Mouse (Mus musculus) lung, adult 2 months (tissue): ENCODE measurements around the gene Anks3.

Experiments
- CTCF ChIP-seq: fragments of 200-500 bp; IDR thresholded peaks from 2 replicates; pipeline ENCODE4 v1.5.1; 2011; ENCODE audit warnings: mild to moderate bottlenecking, low read length, control low read depth; ENCODE audit not compliant: insufficient read depth
- POLR2A ChIP-seq: fragments of 200-500 bp; IDR thresholded peaks from 2 replicates; pipeline ENCODE4 v1.6.1; 2011; ENCODE audit warnings: low read depth, mild to moderate bottlenecking, control low read depth, low read length, borderline replicate concordance; ENCODE audit errors: extremely low read depth

DNA sequence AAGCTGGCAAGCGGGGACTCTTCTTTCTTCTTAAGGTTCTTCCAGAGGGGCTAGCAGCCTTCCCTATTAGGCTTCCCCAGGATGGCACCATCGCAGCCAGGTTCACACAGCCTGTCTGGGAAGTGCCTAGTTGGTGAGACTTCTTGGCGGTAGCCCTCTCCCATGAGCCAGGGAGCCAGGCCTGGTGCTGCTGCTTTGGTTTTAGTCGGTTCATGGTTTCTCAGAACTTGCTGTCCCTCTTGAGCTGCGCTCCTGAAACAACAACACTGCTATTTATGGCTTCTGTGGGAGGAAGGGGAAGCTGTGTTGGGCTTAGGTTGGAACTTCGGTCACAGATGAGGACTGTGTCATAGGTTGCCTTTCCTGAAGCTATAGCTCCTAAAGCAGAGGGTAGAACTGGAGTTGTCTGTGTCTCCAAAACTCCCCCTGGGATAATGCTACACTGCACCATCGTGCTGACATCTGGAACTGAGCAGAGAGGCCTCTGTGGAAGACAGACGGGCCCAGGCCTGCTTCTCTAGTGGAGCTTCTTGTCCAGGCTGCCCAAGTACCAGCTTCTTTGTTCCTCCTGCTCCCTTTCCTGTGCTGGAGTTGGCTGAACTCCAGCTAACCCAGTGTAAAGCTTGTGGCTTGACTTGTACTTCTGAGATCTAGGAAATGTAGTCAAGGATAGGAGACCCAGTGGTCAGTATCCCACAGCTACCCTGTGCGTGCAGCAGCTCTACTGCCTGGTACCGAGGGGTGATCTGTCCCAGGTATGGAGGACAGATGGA is 27.9 kb downstream of the Anks3 start:
- TF ChIP-seq CTCF, result no peak
- no peak for TF ChIP-seq POLR2A
